Mouse (Mus musculus) ES-Bruce4 (cell line): ENCODE data around the gene Tsfm.

Source experiments
- CTCF ChIP-seq: IDR thresholded peaks from one replicate; pipeline ENCODE4 v1.8.1; 2011; ENCODE audit warnings: low read depth, low read length
- EP300 ChIP-seq: IDR thresholded peaks from 2 replicates; pipeline ENCODE4 v1.6.1; 2011; ENCODE audit warnings: low read depth, low read length; ENCODE audit not compliant: insufficient read depth

GRCm38 (mm10) chr10:127048608-127049394, 18.2 kb upstream of the Tsfm start:
- TF ChIP-seq CTCF (no peak), EP300 (no peak)
